Mouse (Mus musculus): ENCODE results near the gene BC049715. TPM values are rescaled to one million over a fixed set of nuclear protein-coding genes. Genes with fewer than 3 reads are reported as not detected.

BC049715 gene
- polyA plus RNA-seq, 1 experiment from 2014 or later: 1.3 TPM

GRCm38 (mm10) chr6:136835352-136835751, 7.9 kb downstream of the BC049715 start, which contains the start of gene Smco3:
TSS of gene Smco3 (minus strand) at chr6:136835452.
- 64% methylated on average over 4 of the region's 4 CpGs for WGBS
- Histone ChIP-seq H3K4me3 (0 out of 2 replicates have a peak within 1 kb of the TSS, but pooled peaks have one; percentile 7), H3K4me2 (peak within 1 kb of the TSS; percentile 9), H3K4me1 (replicated peaks) (no peaks in the 10 kb centered on the region), H3K27ac (replicated peaks) (no peak within 1 kb of the TSS), H3K9me3 (no peaks in the 10 kb centered on the region), H3K9ac (no peak within 1 kb of the TSS), H3K27me3 (peaks cover 10% of the 10 kb centered on the region; the same call in 1 of the 2 replicates), H3K36me3 (no peaks in the 10 kb centered on the region)
- no peak for ATAC-seq (ENCODE audit: low FRiP score, low read depth)

- Histone ChIP-seq H3K27ac (replicated peaks) (no peak overlapping the region), H3K4me2 (no peak overlapping the region), H3K9me3 (no peaks in the 10 kb centered on the region), H3K4me3 (no peak overlapping the region), H3K27me3 (no peaks in the 10 kb centered on the region), H3K9ac (no peak overlapping the region), H3K36me3 (no peaks in the 10 kb centered on the region), H3K4me1 (replicated peaks) (no peaks in the 10 kb centered on the region)
- ATAC-seq (ENCODE audit: low FRiP score, low read depth): no peak
- 87% methylated on average over 3 of the region's 3 CpGs for WGBS
These were observed 9.9 kb downstream of the BC049715 start for GRCm38 (mm10) chr6:136837323-136837722.

GRCm38 (mm10) chr6:136844903-136845302, 17.5 kb downstream of the BC049715 start:
- Histone ChIP-seq H3K9ac (no peak overlapping the region), H3K9me3 (no peaks in the 10 kb centered on the region), H3K27ac (replicated peaks) (no peak overlapping the region), H3K27me3 (no peaks in the 10 kb centered on the region), H3K36me3 (no peaks in the 10 kb centered on the region), H3K4me2 (no peak overlapping the region), H3K4me1 (replicated peaks) (no peaks in the 10 kb centered on the region), H3K4me3 (no peak overlapping the region)
- 56% methylated on average over 2 of the region's 2 CpGs for WGBS
- no peak for ATAC-seq (ENCODE audit: low FRiP score, low read depth)

GRCm38 (mm10) chr6:136845706-136846480, 18.5 kb downstream of the BC049715 start:
- no peak for ATAC-seq (ENCODE audit: low FRiP score, low read depth)
- Histone ChIP-seq H3K27me3 (no peaks in the 10 kb centered on the region), H3K27ac (replicated peaks) (no peak overlapping the region), H3K9me3 (no peaks in the 10 kb centered on the region), H3K36me3 (no peaks in the 10 kb centered on the region), H3K4me1 (replicated peaks) (no peaks in the 10 kb centered on the region), H3K9ac (no peak overlapping the region), H3K4me2 (no peak overlapping the region), H3K4me3 (no peak overlapping the region)
- 68% methylated on average over 5 of the region's 5 CpGs for WGBS

- ATAC-seq (ENCODE audit: low FRiP score, low read depth): no peak
- WGBS: 94% methylated on average over 3 of the region's 3 CpGs
- Histone ChIP-seq H3K4me2 (no peak overlapping the region), H3K4me1 (replicated peaks) (0 out of 2 replicates have a peak, but pooled peaks cover 2% of the 10 kb centered on the region), H3K27me3 (no peaks in the 10 kb centered on the region), H3K36me3 (no peaks in the 10 kb centered on the region), H3K27ac (replicated peaks) (no peak overlapping the region), H3K9me3 (no peaks in the 10 kb centered on the region), H3K9ac (no peak overlapping the region), H3K4me3 (no peak overlapping the region)
These were observed 19.8 kb downstream of the BC049715 start for GRCm38 (mm10) chr6:136847267-136847666.

GRCm38 (mm10) chr6:136847790-136848189, 20.4 kb downstream of the BC049715 start:
- 29% methylated on average over 2 of the region's 2 CpGs for WGBS
- no peak for ATAC-seq (ENCODE audit: low FRiP score, low read depth)
- H3K4me2 ChIP-seq: no peak overlapping the region

GRCm38 (mm10) chr6:136848399-136848798, 21.0 kb downstream of the BC049715 start:
- no peak overlapping the region for H3K4me3 ChIP-seq
- ATAC-seq (ENCODE audit: low FRiP score, low read depth): no peak
- H3K9me3 ChIP-seq: no peaks in the 10 kb centered on the region
- WGBS: 89% methylated on average over 8 of the region's 8 CpGs
- no peaks in the 10 kb centered on the region for H3K36me3 ChIP-seq
- H3K4me1 ChIP-seq (replicated peaks): 0 out of 2 replicates have a peak, but pooled peaks cover 8% of the 10 kb centered on the region
- no peak overlapping the region for H3K4me2 ChIP-seq
- H3K27ac ChIP-seq (replicated peaks): no peak overlapping the region
- no peak overlapping the region for H3K9ac ChIP-seq
- no peaks in the 10 kb centered on the region for H3K27me3 ChIP-seq

More at GRCm38 (mm10) chr6:136847790-136848189, 20.4 kb downstream of the BC049715 start:
- Histone ChIP-seq H3K27ac (replicated peaks) (no peak overlapping the region), H3K27me3 (no peaks in the 10 kb centered on the region), H3K9ac (no peak overlapping the region), H3K36me3 (no peaks in the 10 kb centered on the region), H3K4me3 (no peak overlapping the region), H3K9me3 (no peaks in the 10 kb centered on the region), H3K4me1 (replicated peaks) (0 out of 2 replicates have a peak, but pooled peaks cover 7% of the 10 kb centered on the region)

GRCm38 (mm10) chr6:136848971-136849370, 21.5 kb downstream of the BC049715 start:
- Histone ChIP-seq H3K27me3 (no peaks in the 10 kb centered on the region), H3K36me3 (no peaks in the 10 kb centered on the region), H3K4me2 (no peak overlapping the region), H3K9me3 (no peaks in the 10 kb centered on the region), H3K9ac (no peak overlapping the region), H3K27ac (replicated peaks) (no peak overlapping the region), H3K4me1 (replicated peaks) (0 out of 2 replicates have a peak, but pooled peaks cover 8% of the 10 kb centered on the region), H3K4me3 (no peak overlapping the region)
- WGBS: 90% methylated on average over 5 of the region's 5 CpGs
- no peak for ATAC-seq (ENCODE audit: low FRiP score, low read depth)

GRCm38 (mm10) chr6:136850267-136850666, 22.8 kb downstream of the BC049715 start:
- H3K27me3 ChIP-seq: no peaks in the 10 kb centered on the region
- no peak overlapping the region for H3K4me3 ChIP-seq
- no peak overlapping the region for H3K4me2 ChIP-seq
- no peak overlapping the region for H3K27ac ChIP-seq (replicated peaks)
- no peak overlapping the region for H3K9ac ChIP-seq
- 83% methylated on average over 6 of the region's 6 CpGs for WGBS
- no peaks in the 10 kb centered on the region for H3K9me3 ChIP-seq
- H3K4me1 ChIP-seq (replicated peaks): 0 out of 2 replicates have a peak, but pooled peaks cover 8% of the 10 kb centered on the region
- H3K36me3 ChIP-seq: no peaks in the 10 kb centered on the region
- no peak for ATAC-seq (ENCODE audit: low FRiP score, low read depth)

- WGBS: 83% methylated on average over 4 of the region's 4 CpGs
- Histone ChIP-seq H3K9me3 (no peaks in the 10 kb centered on the region), H3K27me3 (no peaks in the 10 kb centered on the region), H3K4me2 (no peak overlapping the region), H3K27ac (replicated peaks) (peak overlapping the region; percentile 26; the same call in 1 of the 2 replicates), H3K36me3 (no peaks in the 10 kb centered on the region), H3K4me3 (no peak overlapping the region), H3K4me1 (replicated peaks) (0 out of 2 replicates have a peak, but pooled peaks cover 8% of the 10 kb centered on the region), H3K9ac (no peak overlapping the region)
- no peak for ATAC-seq (ENCODE audit: low FRiP score, low read depth)
These were observed 24.9 kb downstream of the BC049715 start for GRCm38 (mm10) chr6:136852348-136852747.

- Histone ChIP-seq H3K9me3 (no peaks in the 10 kb centered on the region), H3K27ac (replicated peaks) (peak overlapping the region; percentile 26; the same call in 1 of the 2 replicates), H3K36me3 (no peaks in the 10 kb centered on the region), H3K27me3 (no peaks in the 10 kb centered on the region), H3K9ac (no peak overlapping the region), H3K4me1 (replicated peaks) (0 out of 2 replicates have a peak, but pooled peaks cover 8% of the 10 kb centered on the region), H3K4me2 (no peak overlapping the region), H3K4me3 (no peak overlapping the region)
- no peak; the same call in 1 of the 2 replicates for ATAC-seq (ENCODE audit: low FRiP score, low read depth)
- WGBS: 59% methylated on average over 3 of the region's 3 CpGs
These were observed 25.3 kb downstream of the BC049715 start for GRCm38 (mm10) chr6:136852762-136853161.

- no peaks in the 10 kb centered on the region for H3K27me3 ChIP-seq
- H3K9ac ChIP-seq: no peak overlapping the region
- no peak for ATAC-seq (ENCODE audit: low FRiP score, low read depth)
- H3K27ac ChIP-seq (replicated peaks): no peak overlapping the region
- WGBS: 90% methylated on average over 11 of the region's 11 CpGs
- H3K4me2 ChIP-seq: no peak overlapping the region
- no peaks in the 10 kb centered on the region for H3K9me3 ChIP-seq
- 0 out of 2 replicates have a peak, but pooled peaks cover 8% of the 10 kb centered on the region for H3K4me1 ChIP-seq (replicated peaks)
- no peak overlapping the region for H3K4me3 ChIP-seq
- no peaks in the 10 kb centered on the region for H3K36me3 ChIP-seq
These were observed 26.9 kb downstream of the BC049715 start for GRCm38 (mm10) chr6:136854361-136854781.

Measured in hindbrain, embryonic 15.5 days (tissue).